Mouse (Mus musculus) C3H10T1/2 (cell line): Measurements from ENCODE around the gene Mgll. TPM values are rescaled to one million over a fixed set of nuclear protein-coding genes. Genes with fewer than 3 reads are reported as not detected.

Experiments
- polyA plus RNA-seq, 2 experiments: library from polyadenylated mRNA; unstranded; fragments of >200 nt; fragmentation: generic; extraction: Trizol; gene quantifications; one replicate each; pipeline ENCODE4 v1.2.1; 2012; ENCODE audit warnings: missing spikeins in 2 of 2

Mgll gene
- under 1 TPM; 0.12 to 0.19 TPM for polyA plus RNA-seq

GRCm38 (mm10) chr6:88724313-88725195 is at the start of gene Mgll:
Gene Mgll, plus strand, starts transcription at chr6:88724412.

GRCm38 (mm10) chr6:88841781-88842689 is 117.8 kb downstream of the Mgll start, which contains the start of gene Abtb1:
Gene Abtb1, minus strand, starts transcription at chr6:88841984.

DNA sequence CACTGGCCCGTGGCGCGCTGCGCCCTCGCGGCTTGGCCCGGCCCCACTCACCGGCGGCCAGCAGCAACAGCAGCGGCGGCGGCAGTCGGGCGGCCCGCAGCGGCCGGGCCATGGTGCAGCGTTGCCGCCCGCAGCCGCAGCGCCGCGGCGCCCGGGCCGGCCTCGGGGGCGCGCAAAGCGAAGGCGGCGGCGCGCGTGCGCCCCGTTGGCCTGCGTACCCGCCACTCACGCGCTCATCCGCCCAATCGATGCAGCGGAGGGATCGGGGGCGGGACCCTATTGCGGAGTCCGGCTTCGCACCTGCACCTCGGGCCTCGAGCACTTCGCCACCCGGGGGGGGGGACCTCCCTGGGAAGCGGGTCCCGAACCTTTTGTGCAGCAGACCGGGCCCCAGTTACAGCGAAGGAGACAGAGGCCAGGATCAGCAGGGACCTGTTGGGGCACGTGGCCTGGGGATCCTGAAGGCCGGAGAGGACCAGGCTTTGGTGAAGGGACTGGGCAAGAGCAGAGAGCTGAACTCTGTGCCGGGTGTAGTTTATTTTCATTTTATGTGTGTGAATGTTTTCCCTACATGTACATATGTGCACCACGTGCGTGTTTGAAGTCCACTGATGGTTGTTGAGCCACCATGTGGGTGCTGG is 150.8 kb downstream of the Mgll start, which contains the start of gene Podxl2:
Gene Podxl2, minus strand, starts transcription at position 177 of the 641 bp plus-strand sequence.

Other genes with a start within 250 kb of the Mgll start
- 100 to 1,000 TPM in 1 of 2 experiments, 10 to 100 TPM in 1; 63.9 to 126 TPM for gene Sec61a1, start 205.5 kb upstream of the Mgll start, polyA plus RNA-seq
- not detected for gene Kbtbd12, start 86.5 kb upstream of the Mgll start, polyA plus RNA-seq
- gene Abtb1, start 117.6 kb downstream of the Mgll start, polyA plus RNA-seq = 10 to 100 TPM in 1 of 2 experiments, 1 to 10 TPM in 1; 4.6 to 27.1 TPM
- gene Podxl2, start 150.6 kb downstream of the Mgll start, polyA plus RNA-seq = under 1 TPM; 0.15 to 0.97 TPM
- 10 to 100 TPM; 21.2 to 64.3 TPM for gene Mcm2, start 174.4 kb downstream of the Mgll start, polyA plus RNA-seq
- gene Tpra1, start 177.8 kb downstream of the Mgll start, polyA plus RNA-seq = 10 to 100 TPM; 16.7 to 56.7 TPM